Mouse (Mus musculus) layer of hippocampus, adult 2 months (tissue): ENCODE measurements around the gene Fam20c. TPM values are rescaled to one million over a fixed set of nuclear protein-coding genes. Genes with fewer than 3 reads are reported as not detected.
A peak's percentile ranks its signal among the peaks of the same experiment; 100 is the strongest.

Experiments
- DNase-seq, 2 experiments: peaks; one replicate each; pipeline ENCODE4 v3.0.0; 2022; ENCODE audit warnings: low spot score in 2 of 2
- H3K27ac ChIP-seq: fragments of 200-600 bp; 2 replicates; pipeline ENCODE4 v1.8.1; 2022
- H3K4me3 ChIP-seq: fragments of 200-600 bp; 2 replicates; pipeline ENCODE4 v1.8.1; 2022; ENCODE audit warnings: mild to moderate bottlenecking
- CTCF ChIP-seq: fragments of 200-600 bp; conservative IDR thresholded peaks from 2 replicates; pipeline ENCODE4 v1.8.1; 2022; ENCODE audit warnings: antibody characterized with exemption, mild to moderate bottlenecking, moderate library complexity
- total RNA-seq, 2 experiments: library from RNA; stranded (reverse); gene quantifications; 2 replicates each; pipeline ENCODE4 v1.2.3; 2021

Gene Fam20c
- total RNA-seq, 2 experiments from 2014 or later = 29.2 to 33.7 TPM

DNA sequence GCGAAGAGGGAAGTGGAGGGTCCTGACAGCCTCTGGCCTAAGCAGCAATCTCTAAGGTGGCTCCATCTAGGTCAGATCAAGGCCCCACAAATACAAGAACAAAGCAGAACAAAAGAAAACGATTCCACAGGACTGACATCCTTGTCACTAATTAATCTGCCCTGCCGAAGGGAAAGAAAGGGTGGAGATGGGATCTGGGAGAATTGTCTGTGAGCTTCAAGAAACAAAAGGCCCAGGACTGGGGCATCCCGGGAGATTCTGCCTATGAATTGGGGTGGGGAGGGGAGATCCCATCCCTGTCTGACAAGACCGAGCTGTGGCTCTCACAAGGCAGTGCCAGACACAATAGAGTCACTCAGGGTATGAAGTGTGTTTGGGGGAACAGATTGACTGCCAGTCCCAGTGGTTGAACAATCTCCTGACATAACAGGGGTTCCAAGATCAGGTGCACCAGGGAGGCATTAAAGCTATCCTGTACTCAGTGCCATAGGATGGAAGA lies 7.6 kb downstream of the Fam20c start:
- Histone ChIP-seq H3K27ac (no peak overlapping the region), H3K4me3 (no peak overlapping the region)
- DNase-seq = no peak
- no peak for TF ChIP-seq CTCF

DNA sequence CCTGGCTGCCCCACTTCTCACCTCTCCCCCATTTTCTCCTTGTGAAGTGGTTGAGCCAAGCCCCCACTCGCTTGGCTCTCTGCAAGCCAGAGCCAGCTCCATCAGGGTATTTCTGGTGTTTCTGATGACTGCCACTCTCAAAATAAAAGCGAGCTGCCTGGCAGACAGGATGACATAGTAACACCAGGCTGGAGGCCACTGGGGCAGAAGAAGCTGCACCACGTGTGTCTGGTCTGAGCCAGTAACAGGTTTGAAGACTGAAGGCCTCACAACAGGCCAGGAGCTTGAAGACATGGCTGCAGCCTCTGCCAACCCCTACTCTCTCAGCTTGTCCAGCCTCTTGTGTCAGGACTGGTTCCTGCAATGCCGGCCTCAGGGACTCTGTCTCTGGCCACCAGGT lies 8.0 kb downstream of the Fam20c start:
- Histone ChIP-seq H3K27ac (no peak overlapping the region), H3K4me3 (no peak overlapping the region)
- no peak for DNase-seq
- no peak for TF ChIP-seq CTCF

DNA sequence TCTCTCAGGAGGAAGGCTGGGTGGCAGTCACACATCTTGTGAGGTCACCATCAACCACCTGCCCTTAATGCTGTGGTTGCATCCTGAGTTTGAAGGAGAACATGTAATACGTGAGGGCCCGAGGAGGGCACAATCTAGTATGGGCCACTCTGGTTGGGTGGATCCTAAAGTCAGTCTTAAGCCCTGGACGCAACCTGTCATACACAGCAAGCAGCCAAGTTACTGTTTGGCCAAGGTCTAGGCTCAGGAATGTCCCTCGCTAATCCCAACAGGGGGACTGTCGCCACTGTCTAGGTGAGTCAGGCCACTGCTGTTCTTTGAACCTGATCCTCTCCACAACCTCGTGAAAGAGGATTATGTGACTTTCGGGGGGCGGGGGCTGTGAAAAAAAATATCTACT lies 10.3 kb downstream of the Fam20c start:
- Histone ChIP-seq H3K4me3 (no peak overlapping the region), H3K27ac (no peak overlapping the region)
- DNase-seq = no peak
- TF ChIP-seq CTCF = no peak

DNA sequence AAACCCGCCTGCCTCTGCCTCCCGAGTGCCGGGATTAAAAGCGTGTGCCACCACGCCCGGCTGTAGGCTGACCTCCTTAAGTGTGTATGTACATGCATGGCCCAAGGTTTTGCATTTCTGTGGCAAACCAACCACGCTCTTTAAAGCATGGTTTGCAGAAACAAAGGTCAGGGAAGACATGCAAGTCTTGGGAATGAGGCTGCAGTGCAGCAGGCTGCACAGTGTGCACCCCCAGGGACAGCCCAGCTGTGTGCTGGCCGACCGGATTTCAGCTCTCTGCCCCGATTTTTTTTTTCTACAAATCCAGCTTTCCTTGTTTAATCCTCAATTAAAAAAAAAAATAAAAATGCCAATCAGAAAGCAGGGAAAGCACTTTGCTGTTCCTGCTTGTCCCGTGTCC lies 13.3 kb downstream of the Fam20c start:
- Histone ChIP-seq H3K4me3 (no peak overlapping the region), H3K27ac (no peak overlapping the region)
- no peak for TF ChIP-seq CTCF
- DNase-seq = no peak

DNA sequence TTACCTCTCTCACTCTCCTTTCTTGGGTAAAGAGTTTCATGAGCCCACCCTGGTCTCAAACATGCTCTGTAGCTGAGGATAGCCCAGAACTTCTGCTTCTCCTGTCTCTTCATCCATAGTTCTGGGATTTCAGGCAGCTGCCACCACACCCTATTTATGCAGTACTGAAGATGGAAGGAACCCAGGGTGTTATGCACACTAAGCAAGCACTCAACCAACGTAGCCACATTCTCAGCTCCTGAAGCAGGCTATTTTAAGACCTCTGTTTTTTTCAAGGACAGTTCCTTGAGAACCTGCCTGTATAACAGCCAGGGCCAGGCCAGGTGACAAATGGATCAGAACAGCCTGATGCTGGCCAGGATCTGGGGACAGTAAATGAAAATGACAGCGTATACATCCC lies 14.4 kb downstream of the Fam20c start:
- no peak for DNase-seq
- TF ChIP-seq CTCF = no peak
- Histone ChIP-seq H3K27ac (no peak overlapping the region), H3K4me3 (no peak overlapping the region)

DNA sequence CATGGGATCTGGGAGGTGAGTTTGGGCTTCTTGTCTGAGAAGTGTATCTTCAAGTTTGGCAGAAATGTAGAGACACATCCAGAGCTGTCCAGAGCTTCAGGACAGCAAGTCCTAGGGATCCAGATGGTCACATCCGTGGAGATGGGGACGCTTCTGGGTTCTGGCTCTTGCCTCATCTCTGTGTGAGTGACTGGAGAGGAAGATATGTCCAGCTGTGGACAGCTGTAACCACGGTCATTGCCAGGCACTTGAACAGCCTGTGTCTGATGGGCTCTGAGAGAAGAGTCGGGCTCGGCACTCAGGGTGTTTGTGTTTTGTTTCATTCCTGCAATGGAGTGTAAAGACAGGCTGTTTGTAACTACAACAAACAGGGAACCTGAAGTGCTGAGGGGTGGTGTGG lies 14.8 kb downstream of the Fam20c start:
- H3K27ac ChIP-seq = no peak overlapping the region
- TF ChIP-seq CTCF = no peak
- no peak overlapping the region for H3K4me3 ChIP-seq
- DNase-seq = no peak

DNA sequence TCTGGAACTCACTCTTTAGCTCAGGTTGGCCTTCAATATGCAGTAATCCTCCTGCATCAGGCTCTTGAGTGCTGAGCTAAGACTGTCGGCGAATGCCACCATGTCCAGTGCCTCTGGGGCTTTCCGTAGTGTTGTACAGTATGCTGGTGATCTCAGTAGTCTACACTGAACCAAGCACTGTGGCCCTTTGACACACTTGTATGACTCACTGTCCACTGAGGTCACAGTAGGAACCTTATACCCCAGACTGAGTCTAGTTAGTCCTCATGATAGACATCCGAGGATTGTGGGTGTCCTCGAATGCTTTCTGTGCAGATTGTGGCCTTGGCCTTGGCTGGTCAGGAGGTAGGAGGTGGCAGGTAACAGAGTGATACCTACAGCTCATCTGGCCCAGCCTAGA lies 20.8 kb downstream of the Fam20c start:
- no peak for DNase-seq
- no peak overlapping the region for H3K27ac ChIP-seq
- no peak for TF ChIP-seq CTCF
- H3K4me3 ChIP-seq = no peak overlapping the region

DNA sequence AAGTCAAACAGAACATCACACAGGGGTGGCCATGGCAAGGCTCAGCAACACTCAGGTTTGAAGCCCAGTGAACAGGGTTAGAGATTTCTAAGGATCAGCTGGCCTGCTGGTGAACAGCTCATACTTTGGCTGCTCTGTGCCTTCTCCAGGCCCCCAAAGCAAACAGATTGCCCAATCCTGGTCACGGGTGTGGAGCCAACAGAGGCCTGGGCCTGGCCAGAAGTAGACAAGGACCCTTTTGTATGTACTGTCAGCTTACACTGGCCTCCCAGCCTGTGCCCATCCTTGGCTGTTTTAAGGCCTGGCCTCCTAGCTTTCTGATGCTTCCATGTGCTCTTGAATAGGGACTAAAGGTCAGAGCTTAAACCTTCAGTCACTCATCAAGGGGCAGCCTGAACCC lies 22.0 kb downstream of the Fam20c start:
- Histone ChIP-seq H3K4me3 (no peak overlapping the region), H3K27ac (peak overlapping the region; percentile 51)
- DNase-seq = peak in 1 of 2 experiments; percentile 44
- no peak for TF ChIP-seq CTCF

DNA sequence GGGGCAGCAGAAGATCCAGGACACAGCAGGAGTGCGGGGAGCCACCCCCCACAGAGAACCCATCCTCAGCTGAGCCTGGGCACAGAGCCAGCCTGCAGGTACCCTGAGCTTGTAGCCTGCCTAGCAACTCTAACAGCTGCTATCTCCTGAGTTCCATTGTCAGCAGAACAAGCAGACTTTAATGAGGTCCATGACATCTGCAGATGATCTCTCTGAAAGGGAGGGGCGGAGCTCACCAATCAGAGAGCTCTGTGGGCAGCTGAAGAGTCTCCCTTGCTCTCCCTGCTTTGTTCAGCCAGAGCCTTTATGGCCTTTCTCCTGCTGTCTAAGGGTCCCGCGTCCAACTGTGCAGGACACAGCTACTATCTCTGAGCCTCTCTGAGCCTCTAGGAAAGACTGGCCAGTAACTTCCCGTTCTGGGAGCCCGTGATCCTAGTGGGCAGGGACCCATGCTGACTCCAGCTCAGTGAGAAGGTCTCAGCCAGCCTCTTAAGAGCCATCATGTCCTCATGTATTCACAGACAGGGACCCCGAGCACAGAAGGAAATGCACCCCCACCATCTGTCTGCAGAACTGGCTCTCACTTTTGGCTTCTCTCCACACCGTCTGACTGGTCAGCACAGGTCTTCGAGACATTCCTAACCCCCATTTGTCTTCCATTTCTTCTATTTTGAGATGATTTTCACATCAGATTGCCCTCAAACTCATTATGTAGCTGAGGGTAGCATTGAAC lies 24.6 kb downstream of the Fam20c start:
- no peak overlapping the region for H3K4me3 ChIP-seq
- H3K27ac ChIP-seq = no peak overlapping the region
- no peak for TF ChIP-seq CTCF
- DNase-seq = peak; percentile 37 to 52

DNA sequence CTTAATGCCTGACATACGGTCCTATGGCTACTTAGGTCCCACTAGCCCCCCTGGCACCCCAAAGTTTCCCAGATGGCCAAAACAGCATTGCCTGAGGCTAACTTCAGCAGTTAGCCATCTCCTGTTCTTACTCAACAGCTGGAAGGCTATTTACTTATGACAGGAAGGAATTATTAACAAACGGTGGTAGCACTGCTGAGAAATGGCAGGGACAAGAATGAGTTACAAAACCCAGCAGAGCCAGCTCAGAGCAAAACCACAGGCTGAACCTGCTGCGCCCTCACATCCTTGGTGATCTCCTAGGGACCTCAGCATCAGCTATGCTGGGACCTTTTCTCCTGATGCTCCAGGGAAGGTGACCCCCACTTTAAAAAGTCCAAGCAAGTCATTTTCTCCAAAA lies 25.3 kb downstream of the Fam20c start:
- Histone ChIP-seq H3K27ac (no peak overlapping the region), H3K4me3 (no peak overlapping the region)
- no peak for TF ChIP-seq CTCF
- no peak for DNase-seq

DNA sequence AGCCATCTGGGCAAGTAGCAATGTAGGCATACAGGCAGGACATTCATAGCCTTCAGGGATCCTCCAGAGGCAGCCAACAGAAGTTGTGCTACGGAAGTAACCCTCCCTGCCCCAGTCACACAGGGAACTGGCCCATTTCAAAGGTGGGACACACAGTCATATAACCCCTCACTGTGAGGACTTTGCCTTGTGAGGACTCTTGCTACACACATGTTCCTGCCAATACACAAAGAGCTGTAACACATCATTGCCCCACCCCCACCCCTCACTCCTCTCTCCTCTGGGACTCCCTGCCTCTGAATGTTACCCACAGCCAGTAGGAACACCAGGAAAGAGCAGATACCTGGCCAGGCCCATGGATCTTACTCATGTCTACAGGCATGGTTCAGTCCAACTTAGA lies 28.4 kb downstream of the Fam20c start:
- no peak overlapping the region for H3K4me3 ChIP-seq
- no peak for DNase-seq
- H3K27ac ChIP-seq = no peak overlapping the region
- TF ChIP-seq CTCF = no peak

DNA sequence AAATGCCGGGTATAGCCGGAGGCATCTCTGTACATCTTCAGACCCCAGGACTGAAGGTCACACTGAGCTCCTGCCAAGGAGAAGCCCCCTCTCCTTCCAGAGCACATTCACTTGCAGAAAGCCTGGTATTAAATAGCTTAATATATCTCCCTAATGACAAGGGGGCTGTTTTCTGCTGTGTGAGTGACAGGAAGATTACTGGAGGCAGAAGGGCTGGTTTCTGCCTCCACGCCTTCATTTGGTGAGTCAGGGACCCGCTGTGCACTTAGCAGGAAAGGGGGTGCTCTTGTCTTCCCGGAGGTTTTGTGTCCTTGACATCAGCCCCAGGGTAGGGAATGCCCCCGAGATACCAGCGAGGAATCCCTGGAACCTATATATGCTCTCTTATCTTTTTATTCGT lies 28.9 kb downstream of the Fam20c start:
- H3K27ac ChIP-seq = no peak overlapping the region
- DNase-seq = no peak
- no peak overlapping the region for H3K4me3 ChIP-seq
- TF ChIP-seq CTCF = no peak

DNA sequence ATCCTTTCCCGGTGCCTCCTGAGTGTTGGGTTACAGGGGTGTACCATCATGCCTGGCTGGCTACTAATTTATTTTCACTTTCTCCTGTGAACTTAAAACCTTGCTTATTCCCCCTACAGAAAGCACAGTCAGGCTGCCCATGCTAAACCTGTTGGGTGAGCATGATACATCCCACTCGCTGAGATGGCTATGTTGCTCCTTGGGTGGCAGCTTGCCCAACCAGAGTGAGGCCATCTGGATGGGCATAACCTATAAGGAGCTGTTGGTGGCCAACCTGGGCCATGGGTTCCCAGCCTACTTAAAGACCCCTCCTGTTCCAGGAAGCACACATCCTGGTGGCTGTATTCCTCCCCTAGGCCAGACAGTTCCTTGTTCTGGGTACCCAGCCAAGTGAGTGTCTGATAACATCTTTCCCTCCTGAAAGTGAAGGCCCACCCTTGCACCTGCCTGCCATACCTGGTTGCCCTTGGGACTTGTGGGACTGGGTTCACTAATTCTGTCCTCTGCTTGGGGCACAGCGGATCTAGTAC lies 31.7 kb downstream of the Fam20c start:
- H3K4me3 ChIP-seq = no peak overlapping the region
- no peak for TF ChIP-seq CTCF

DNA sequence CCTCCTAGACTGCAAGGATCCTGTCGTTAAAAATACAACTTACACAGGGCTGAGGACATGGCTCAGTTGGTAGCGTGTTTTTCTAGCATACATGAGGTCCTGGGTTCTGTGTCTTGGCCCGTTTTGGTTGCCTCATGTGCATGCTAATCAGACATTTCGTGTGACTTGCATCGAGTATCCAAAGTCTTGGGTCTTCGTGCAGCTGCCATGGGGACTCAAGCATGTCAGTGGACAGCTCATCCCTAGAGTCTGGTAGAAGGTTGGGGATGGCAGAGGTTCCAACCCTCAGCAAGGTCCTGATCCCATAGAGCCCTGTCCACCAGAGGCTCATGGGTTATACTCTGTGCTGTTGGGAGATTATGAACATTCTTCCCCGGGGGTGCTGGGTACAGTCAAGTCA lies 33.3 kb downstream of the Fam20c start:
- H3K27ac ChIP-seq = no peak overlapping the region
- no peak for TF ChIP-seq CTCF
- no peak overlapping the region for H3K4me3 ChIP-seq
- no peak for DNase-seq

More for the DNA sequence above, 31.7 kb downstream of the Fam20c start:
- DNase-seq = no peak
- no peak overlapping the region for H3K27ac ChIP-seq
